Mouse (Mus musculus) layer of hippocampus, adult 9-10 months (tissue): ENCODE data around the gene Zic3.

Experiments
- DNase-seq: peaks from one replicate; pipeline ENCODE4 v3.0.0; 2022; ENCODE audit warnings: low spot score

Gene Zic3

GRCm38 (mm10) chrX:58022400-58022799 is at the start of gene Zic3:
TSS of gene Zic3 (plus strand) at chrX:58022700.
- DNase-seq: no peak

- DNase-seq: no peak
Observed at GRCm38 (mm10) chrX:57982351-57982750, 40.1 kb upstream of the Zic3 start.

- DNase-seq: no peak
Observed at GRCm38 (mm10) chrX:57987455-57988109, 34.9 kb upstream of the Zic3 start.

GRCm38 (mm10) chrX:58013391-58013790 is 9.1 kb upstream of the Zic3 start:
- no peak for DNase-seq

GRCm38 (mm10) chrX:58014093-58014492 is 8.4 kb upstream of the Zic3 start:
- DNase-seq: no peak

- DNase-seq: no peak
Observed at GRCm38 (mm10) chrX:58014761-58015160, 7.7 kb upstream of the Zic3 start.

GRCm38 (mm10) chrX:58015336-58015945 is 7.1 kb upstream of the Zic3 start:
- DNase-seq: no peak

- no peak for DNase-seq
Observed at GRCm38 (mm10) chrX:58018720-58019119, 3.8 kb upstream of the Zic3 start.

- no peak for DNase-seq
Observed at GRCm38 (mm10) chrX:58019257-58019953, 3.1 kb upstream of the Zic3 start.

GRCm38 (mm10) chrX:58027631-58028030 is 5.1 kb downstream of the Zic3 start:
- DNase-seq: no peak

- no peak for DNase-seq
Observed at GRCm38 (mm10) chrX:58028082-58028481, 5.6 kb downstream of the Zic3 start.

GRCm38 (mm10) chrX:58028858-58029257 is 6.4 kb downstream of the Zic3 start:
- no peak for DNase-seq

- no peak for DNase-seq
Observed at GRCm38 (mm10) chrX:58030100-58030834, 7.8 kb downstream of the Zic3 start.

GRCm38 (mm10) chrX:58030835-58031670 is 8.6 kb downstream of the Zic3 start:
- DNase-seq: no peak

GRCm38 (mm10) chrX:58031671-58032605 is 9.4 kb downstream of the Zic3 start:
- no peak for DNase-seq

GRCm38 (mm10) chrX:58032622-58033021 is 10.1 kb downstream of the Zic3 start:
- no peak for DNase-seq

GRCm38 (mm10) chrX:58033521-58033920 is 11.0 kb downstream of the Zic3 start:
- DNase-seq: no peak

GRCm38 (mm10) chrX:58038061-58039007 is 15.8 kb downstream of the Zic3 start:
- DNase-seq: no peak

GRCm38 (mm10) chrX:58039703-58040102 is 17.2 kb downstream of the Zic3 start:
- DNase-seq: no peak
